Mouse (Mus musculus) bone marrow, adult 2 months (tissue): Measurements from ENCODE around the gene Pde3b. TPM values are rescaled to one million over a fixed set of nuclear protein-coding genes. Genes with fewer than 3 reads are reported as not detected.
"Not testable (repeated sequence)": the region's sequence is repeated elsewhere in the genome, so short reads cannot be mapped to it uniquely, and the experiment has no call there.

Experiments used
- H3K27ac ChIP-seq: fragments of 200-500 bp; 2 replicates; pipeline ENCODE4 v1.5.1; 2012; ENCODE audit warnings: low read depth, mild to moderate bottlenecking, control low read depth, inconsistent platforms, low read length; ENCODE audit not compliant: control insufficient read depth, poor library complexity, insufficient read depth
- H3K4me1 ChIP-seq: fragments of 200-500 bp; 2 replicates; pipeline ENCODE4 v1.6.1; 2011; ENCODE audit warnings: low read length; ENCODE audit not compliant: control insufficient read depth, insufficient read depth
- H3K4me3 ChIP-seq: fragments of 200-500 bp; replicated peaks from 2 replicates; pipeline ENCODE3; 2011; ENCODE audit warnings: mild to moderate bottlenecking, low read depth, low read length, control low read depth; ENCODE audit not compliant: control insufficient read depth
- CTCF ChIP-seq: fragments of 200-500 bp; IDR thresholded peaks from 2 replicates; pipeline ENCODE4 v1.5.1; 2011; ENCODE audit warnings: low read length, control low read depth; ENCODE audit not compliant: control insufficient read depth, insufficient read depth
- POLR2A ChIP-seq: fragments of 200-500 bp; IDR thresholded peaks from 2 replicates; pipeline ENCODE4 v1.6.1; 2011; ENCODE audit warnings: low read depth, mild to moderate bottlenecking, control low read depth, low read length, borderline replicate concordance; ENCODE audit not compliant: control insufficient read depth
- WGBS: fragments of 180-500 bp; shearing (Covaris S2); methylation state at CpG from one replicate; pipeline ENCODE4 v1.1.7; 2018; 5-methylcytosine and 5-hydroxymethylcytosine counted together
- polyA plus RNA-seq: library from polyadenylated mRNA; stranded (reverse); fragments of >200 nt; gene quantifications from 2 replicates; pipeline ENCODE4 v1.2.4, GENCODE M21; 2011; ENCODE audit warnings: low replicate concordance; ENCODE audit not compliant: missing spikeins, insufficient read depth, insufficient read length

Gene Pde3b
- polyA plus RNA-seq: 1.3 and 2.4 TPM in 2 replicates

DNA sequence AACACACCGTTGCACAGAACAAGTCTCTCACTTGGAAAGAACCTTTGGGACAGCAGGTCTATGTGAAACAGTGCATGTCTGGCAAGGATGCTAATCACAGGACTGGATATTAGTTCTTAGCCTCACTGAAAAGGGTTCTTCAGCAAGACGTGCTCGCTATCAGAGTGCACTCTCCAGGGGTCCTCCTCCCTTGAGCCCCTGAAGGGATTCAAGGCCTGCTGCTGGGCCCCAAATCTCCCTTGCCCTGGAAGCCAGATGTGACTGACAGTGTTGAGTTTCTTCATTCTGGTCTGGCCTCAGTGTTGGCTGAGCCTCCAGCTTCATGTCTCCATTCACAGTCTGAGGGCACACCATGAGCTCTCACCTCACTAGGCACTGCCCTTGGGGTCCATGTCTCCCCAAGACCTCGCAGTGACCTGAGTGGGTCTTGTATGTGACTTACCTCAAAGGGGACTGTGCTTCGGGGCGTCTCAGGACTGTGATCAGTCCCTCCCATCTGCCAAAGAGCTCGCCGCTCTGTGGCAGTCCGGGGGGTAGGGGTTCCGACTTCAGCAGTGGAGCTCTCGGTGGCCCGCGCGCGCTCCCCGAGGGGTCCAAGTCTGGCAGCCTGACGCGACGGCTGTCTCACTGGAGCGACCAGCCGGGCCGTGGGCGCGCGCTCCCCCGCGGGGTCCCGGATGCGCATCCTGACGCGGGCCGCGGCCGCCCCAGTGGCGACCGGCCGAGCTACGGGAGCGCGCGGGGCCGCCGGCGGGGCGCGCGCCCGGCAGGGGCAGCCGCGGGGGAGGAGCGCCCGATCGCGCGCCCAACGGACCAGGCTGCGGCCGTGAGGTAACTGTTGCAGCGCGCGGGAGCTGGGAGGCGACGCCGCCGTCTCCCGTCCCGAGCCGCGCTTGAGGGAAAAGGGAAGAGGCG lies at the start of gene Pde3b:
Pde3b (plus strand) TSS at position 861 of the 915 bp plus-strand sequence.
- TF ChIP-seq POLR2A: peak; percentile 37; the same call in 1 of the 2 replicates
- no peak for TF ChIP-seq CTCF
- peak within 1 kb of the TSS; percentile 92 for H3K4me3 ChIP-seq
- H3K27ac ChIP-seq: peak within 1 kb of the TSS; percentile 87
- H3K4me1 ChIP-seq: no peaks in the 10 kb centered on the region
- 4% methylated on average over 70 of the region's 70 CpGs for WGBS

DNA sequence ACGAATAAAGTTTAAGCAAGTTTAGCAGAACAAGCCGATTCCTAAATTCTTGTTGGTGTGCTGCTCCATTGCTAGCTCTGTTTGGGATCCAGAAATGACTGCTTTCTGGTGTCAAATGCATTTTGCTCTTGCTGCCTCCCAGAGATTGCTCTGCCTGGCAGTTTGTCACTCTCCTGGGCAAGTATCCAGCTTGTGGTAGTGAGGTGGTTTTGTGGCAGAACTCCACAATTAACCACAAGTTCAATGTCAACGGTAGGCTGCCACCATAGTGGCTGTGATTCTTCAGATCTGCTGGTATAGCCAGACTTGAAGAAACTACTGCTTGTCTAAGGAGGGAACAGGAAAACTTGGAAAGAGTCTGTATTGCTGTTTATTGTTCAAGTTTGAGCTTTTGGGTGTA lies 13.0 kb upstream of the Pde3b start:
- WGBS: 40% methylated on average over 3 of the region's 3 CpGs
- H3K4me3 ChIP-seq: no peak overlapping the region
- TF ChIP-seq CTCF: no peak
- no peak for TF ChIP-seq POLR2A
- no peaks in the 10 kb centered on the region for H3K4me1 ChIP-seq
- no peak overlapping the region for H3K27ac ChIP-seq

DNA sequence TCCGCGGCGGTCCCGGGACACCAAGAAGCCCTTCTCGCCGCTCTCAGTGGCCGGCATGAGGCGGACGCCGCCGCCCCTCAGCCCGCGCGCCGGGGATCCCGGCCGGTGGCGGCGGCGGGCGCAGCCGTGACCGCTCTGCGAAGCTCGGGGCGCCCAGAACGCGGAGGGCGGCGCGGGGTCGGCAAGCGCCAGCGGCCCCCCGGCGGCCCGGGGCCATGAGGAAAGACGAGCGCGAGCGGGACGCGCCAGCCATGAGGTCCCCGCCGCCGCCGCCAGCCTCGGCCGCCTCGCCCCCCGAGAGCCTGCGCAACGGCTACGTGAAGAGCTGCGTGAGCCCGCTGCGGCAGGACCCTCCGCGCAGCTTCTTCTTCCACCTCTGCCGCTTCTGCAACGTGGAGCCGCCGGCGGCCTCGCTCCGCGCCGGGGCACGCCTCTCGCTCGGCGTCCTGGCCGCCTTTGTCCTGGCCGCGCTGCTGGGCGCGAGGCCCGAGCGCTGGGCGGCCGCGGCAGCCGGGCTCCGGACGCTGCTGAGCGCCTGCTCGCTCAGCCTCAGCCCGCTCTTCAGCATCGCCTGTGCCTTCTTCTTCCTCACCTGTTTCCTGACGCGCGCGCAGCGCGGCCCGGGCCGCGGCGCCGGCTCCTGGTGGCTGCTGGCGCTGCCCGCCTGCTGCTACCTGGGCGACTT lies 397 bp downstream of the Pde3b start:
- Histone ChIP-seq H3K4me3 (peak overlapping the region; percentile 92), H3K27ac (peak overlapping the region; percentile 87)
- under 1% methylated on average over 85 of the region's 103 CpGs for WGBS

DNA sequence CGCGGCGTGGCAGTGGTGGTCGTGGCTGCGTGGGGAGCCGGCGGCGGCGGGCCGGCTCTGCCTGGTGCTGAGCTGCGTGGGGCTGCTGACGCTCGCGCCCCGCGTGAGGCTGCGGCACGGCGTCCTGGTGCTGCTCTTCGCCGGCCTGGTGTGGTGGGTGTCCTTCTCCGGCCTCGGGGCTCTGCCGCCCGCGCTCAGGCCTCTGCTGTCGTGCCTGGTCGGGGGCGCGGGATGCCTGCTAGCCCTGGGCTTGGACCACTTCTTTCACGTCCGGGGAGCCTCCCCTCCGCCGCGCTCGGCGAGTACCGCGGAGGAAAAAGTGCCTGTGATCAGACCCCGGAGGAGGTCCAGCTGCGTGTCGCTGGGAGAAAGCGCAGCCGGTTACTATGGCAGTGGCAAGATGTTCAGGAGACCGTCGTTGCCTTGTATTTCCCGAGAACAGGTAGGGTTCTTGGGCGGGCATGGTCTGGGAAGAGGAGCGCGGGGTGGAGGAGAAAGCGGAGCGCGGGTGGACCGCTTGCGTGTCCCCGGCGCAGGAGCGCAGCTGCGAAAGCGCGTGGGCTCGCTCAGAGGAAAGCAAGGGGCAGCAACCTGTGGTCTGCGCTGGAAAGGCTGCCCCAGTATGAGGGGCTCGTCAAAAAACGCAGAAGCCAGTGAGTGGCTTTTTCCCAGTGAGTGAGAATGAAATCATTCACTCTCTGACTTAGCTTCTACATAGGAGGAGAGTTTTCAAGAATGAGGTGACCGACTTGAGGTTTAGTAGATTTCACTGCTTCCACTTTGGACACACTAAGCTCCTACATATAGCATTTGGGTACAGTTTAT lies 1.2 kb downstream of the Pde3b start:
- WGBS: under 1% methylated on average over 66 of the region's 66 CpGs
- Histone ChIP-seq H3K27ac (peak overlapping the region; percentile 87), H3K4me1 (no peaks in the 10 kb centered on the region), H3K4me3 (peak overlapping the region; percentile 92)
- no peak for TF ChIP-seq CTCF
- 0 out of 2 replicates have a peak, but pooled peaks have one; percentile 5 for TF ChIP-seq POLR2A

More for the DNA sequence above, 397 bp downstream of the Pde3b start:
- no peaks in the 10 kb centered on the region for H3K4me1 ChIP-seq
- peak; percentile 4; the same call in 1 of the 2 replicates for TF ChIP-seq POLR2A
- no peak for TF ChIP-seq CTCF

DNA sequence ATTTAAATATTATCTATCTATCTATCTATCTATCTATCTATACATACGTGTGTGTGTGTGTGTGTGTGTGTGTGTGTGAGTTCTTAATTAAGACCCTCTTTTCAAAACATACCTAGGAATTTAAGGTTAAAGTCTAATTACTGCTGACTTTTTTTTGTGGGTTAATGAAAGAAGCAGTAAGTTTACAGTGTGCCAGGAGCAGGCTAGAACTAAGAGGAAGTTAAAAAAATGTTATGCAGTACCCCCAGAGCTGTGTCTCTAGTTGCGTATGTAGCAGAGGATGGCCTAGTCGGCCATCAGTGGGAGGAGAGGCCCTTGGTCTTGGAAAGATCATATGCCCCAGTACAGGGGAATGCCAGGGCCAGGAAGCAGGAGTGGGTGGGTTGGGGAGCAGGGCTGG lies 4.2 kb downstream of the Pde3b start:
- H3K27ac ChIP-seq, H3K4me3 ChIP-seq, H3K4me1 ChIP-seq: not testable (repeated sequence)
- WGBS: 37% methylated on average over 3 of the region's 3 CpGs

DNA sequence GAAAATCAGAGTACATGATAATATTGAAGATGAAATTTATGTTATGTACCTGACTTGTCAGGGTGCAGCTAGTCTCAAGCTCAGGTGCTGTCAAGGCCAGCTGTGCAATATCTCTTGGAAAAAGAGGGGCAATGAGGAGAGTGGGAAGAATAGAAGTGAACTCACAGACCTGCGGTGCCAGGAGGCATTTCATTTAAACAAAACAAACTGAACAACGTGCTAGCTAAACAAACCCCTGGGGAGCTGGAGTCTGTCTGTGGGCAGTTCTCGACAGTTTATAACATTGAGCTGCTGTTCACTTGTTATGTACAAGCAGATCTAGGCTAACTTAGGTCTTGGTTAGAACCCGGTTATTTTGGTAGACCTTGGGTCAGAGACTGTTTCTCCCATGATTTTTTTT lies 5.8 kb downstream of the Pde3b start:
- WGBS: 71% methylated on average over 4 of the region's 4 CpGs
- Histone ChIP-seq H3K4me1 (no peaks in the 10 kb centered on the region), H3K4me3 (no peak overlapping the region), H3K27ac (no peak overlapping the region)
- no peak for TF ChIP-seq CTCF
- no peak for TF ChIP-seq POLR2A

DNA sequence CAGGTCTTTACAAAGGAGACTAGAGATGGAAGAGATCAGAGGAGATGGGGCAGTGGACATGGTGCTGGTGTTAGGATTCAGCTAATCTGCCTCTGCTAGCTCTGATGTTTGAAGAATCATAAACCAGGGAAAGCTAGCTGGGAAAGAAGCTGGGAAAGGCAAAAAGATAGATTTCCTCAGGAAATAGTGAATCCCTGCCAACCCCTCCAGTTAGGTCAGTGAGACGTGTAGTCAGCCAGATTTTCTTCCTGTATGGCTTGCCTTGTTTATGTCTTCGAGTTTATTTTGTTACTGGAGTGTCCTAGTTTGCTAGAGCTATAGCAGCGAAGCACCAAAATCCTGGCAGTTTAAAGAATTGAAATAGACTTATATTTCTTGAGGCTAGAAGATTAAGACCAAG lies 7.1 kb downstream of the Pde3b start:
- Histone ChIP-seq H3K4me1 (no peaks in the 10 kb centered on the region), H3K4me3 (no peak overlapping the region), H3K27ac (no peak overlapping the region)
- no peak for TF ChIP-seq CTCF
- WGBS: 69% methylated on average over 3 of the region's 3 CpGs

DNA sequence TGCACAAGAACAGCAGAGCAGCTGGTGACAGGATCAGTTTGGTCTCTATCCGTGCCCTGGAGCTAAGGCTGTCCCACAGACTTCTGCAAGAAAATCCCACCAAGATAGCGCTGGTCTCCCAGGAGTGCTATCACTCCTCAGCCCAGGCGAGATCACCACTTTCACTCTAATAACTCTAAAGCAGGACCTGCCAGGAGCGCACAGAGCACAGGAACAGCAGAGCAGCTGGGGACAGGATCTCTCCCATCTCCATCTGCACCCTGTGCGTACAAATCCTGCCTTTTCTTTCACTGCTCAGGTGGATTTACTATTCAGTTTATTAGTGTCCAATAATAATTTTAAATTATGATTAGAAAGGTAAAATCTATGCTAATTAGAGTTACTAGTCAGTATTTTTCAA lies 14.7 kb downstream of the Pde3b start:
- Histone ChIP-seq H3K27ac (no peak overlapping the region), H3K4me1 (no peaks in the 10 kb centered on the region; the same call in 1 of the 2 replicates), H3K4me3 (no peak overlapping the region)
- WGBS: 90% methylated on average over 5 of the region's 5 CpGs
- TF ChIP-seq CTCF (no peak), POLR2A (no peak)
